Mouse (Mus musculus) testis, adult 2 months (tissue): ENCODE measurements around the gene Gm20532.

Source experiments
- CTCF ChIP-seq: fragments of 200-500 bp; IDR thresholded peaks from 2 replicates; pipeline ENCODE4 v1.5.1; 2012; ENCODE audit warnings: low read depth, mild to moderate bottlenecking, inconsistent platforms, low read length, moderate library complexity; ENCODE audit not compliant: control insufficient read depth, insufficient read depth, insufficient replicate concordance
- POLR2A ChIP-seq: fragments of 200-500 bp; IDR thresholded peaks from 2 replicates; pipeline ENCODE4 v1.6.1; 2012; ENCODE audit warnings: low read depth, mild to moderate bottlenecking, inconsistent platforms, low read length, moderate library complexity; ENCODE audit not compliant: control insufficient read depth

DNA sequence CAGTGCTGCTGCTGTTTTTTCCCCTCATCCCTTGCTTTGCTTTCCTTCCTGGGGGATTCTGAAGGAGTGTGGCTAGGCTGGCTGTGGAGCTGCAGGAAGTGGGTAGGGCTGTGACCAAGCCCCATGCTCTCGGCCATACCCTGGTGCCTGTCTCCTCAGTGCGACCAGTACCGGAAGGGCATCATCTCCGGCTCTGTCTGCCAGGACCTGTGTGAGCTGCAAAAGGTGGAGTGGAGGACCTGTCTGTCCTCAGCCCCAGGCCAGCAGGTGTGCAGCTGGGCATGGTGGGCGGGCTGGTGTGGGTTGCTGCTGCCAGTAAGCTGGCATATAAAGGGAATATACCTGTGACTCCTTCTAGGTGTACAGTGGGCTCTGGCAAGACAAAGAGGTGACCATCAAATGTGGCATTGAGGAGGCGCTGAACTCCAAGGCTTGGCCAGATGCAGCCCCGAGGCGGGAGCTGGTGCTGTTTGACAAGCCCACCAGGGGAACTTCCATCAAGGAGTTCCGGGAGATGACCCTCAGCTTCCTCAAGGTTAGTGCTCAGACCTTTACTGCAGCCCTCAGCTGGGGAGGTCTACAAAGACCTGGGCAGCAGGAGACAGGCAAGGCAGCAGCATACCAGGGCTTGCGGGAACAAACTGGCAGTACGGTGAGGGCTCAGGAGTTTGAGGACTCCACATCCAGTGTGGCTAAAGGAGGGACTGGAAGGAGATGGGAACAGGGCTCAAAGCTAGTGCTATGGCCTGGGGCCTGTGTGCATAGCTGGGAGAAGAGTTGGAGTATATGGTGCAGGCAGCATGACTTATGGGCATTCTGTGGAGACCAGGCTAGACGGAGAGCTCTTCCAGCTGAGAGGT lies 48.4 kb downstream of the Gm20532 start:
- TF ChIP-seq POLR2A (no peak), CTCF (no peak)
